Mouse (Mus musculus) right cerebral cortex, postnatal 4 days (tissue): ENCODE measurements around the gene Gsc2.
"Not testable (repeated sequence)": the region's sequence is repeated elsewhere in the genome, so short reads cannot be mapped to it uniquely, and the experiment has no call there.

Experiments used
- DNase-seq: peaks from one replicate; pipeline ENCODE4 v3.0.0-alpha.2; 2022

Gene Gsc2

GRCm38 (mm10) chr16:17914307-17915249 is at the start of gene Gsc2:
Gene Gsc2, minus strand, starts transcription at chr16:17915059.
- DNase-seq = peak; percentile 26

GRCm38 (mm10) chr16:17962091-17962490 is 47.2 kb upstream of the Gsc2 start:
- DNase-seq = no peak

GRCm38 (mm10) chr16:17956052-17956638 is 41.3 kb upstream of the Gsc2 start:
- DNase-seq = not testable (repeated sequence)

- no peak for DNase-seq
Measured at GRCm38 (mm10) chr16:17951618-17952017, 36.8 kb upstream of the Gsc2 start.

GRCm38 (mm10) chr16:17950068-17950467 is 35.2 kb upstream of the Gsc2 start:
- no peak for DNase-seq

- no peak for DNase-seq
Measured at GRCm38 (mm10) chr16:17949421-17949877, 34.6 kb upstream of the Gsc2 start.

GRCm38 (mm10) chr16:17945081-17945831 is 30.4 kb upstream of the Gsc2 start:
- no peak for DNase-seq

GRCm38 (mm10) chr16:17943466-17943865 is 28.6 kb upstream of the Gsc2 start:
- DNase-seq = no peak

- no peak for DNase-seq
Measured at GRCm38 (mm10) chr16:17939255-17939751, 24.4 kb upstream of the Gsc2 start.

- no peak for DNase-seq
Measured at GRCm38 (mm10) chr16:17938821-17939220, 24.0 kb upstream of the Gsc2 start.

GRCm38 (mm10) chr16:17938187-17938586 is 23.3 kb upstream of the Gsc2 start:
- DNase-seq = no peak

- no peak for DNase-seq
Measured at GRCm38 (mm10) chr16:17936776-17937175, 21.9 kb upstream of the Gsc2 start.

GRCm38 (mm10) chr16:17934445-17934910 is 19.6 kb upstream of the Gsc2 start:
- DNase-seq = no peak

- no peak for DNase-seq
Measured at GRCm38 (mm10) chr16:17933594-17934444, 19.0 kb upstream of the Gsc2 start.

GRCm38 (mm10) chr16:17931906-17932460 is 17.1 kb upstream of the Gsc2 start:
- no peak for DNase-seq

- DNase-seq = no peak
Measured at GRCm38 (mm10) chr16:17929631-17930030, 14.8 kb upstream of the Gsc2 start.

- no peak for DNase-seq
Measured at GRCm38 (mm10) chr16:17929211-17929610, 14.4 kb upstream of the Gsc2 start.

- peak; percentile 67 for DNase-seq
Measured at GRCm38 (mm10) chr16:17928627-17929104, 13.8 kb upstream of the Gsc2 start.

GRCm38 (mm10) chr16:17928087-17928580 is 13.3 kb upstream of the Gsc2 start, which contains the start of gene Slc25a1:
Gene Slc25a1, minus strand, starts transcription at chr16:17928219.
- peak; percentile 79 for DNase-seq

- DNase-seq = peak; percentile 61
Measured at GRCm38 (mm10) chr16:17927351-17928082, 12.7 kb upstream of the Gsc2 start.
